Mouse (Mus musculus): ENCODE results near the gene Cdc42ep2.

Gene Cdc42ep2

GRCm38 (mm10) chr19:5872528-5872927 lies 52.1 kb downstream of the Cdc42ep2 start:
- no peak for DNase-seq

GRCm38 (mm10) chr19:5871683-5872082 lies 52.9 kb downstream of the Cdc42ep2 start:
- DNase-seq = no peak

- no peak for DNase-seq
Observed at GRCm38 (mm10) chr19:5871273-5871672, 53.3 kb downstream of the Cdc42ep2 start.

- DNase-seq = no peak
Observed at GRCm38 (mm10) chr19:5868096-5868495, 56.5 kb downstream of the Cdc42ep2 start.
